Mouse (Mus musculus): ENCODE data around the gene Hist1h2be. TPM values are rescaled to one million over a fixed set of nuclear protein-coding genes. Genes with fewer than 3 reads are reported as not detected.
"Not testable (repeated sequence)": the region's sequence is repeated elsewhere in the genome, so short reads cannot be mapped to it uniquely, and the experiment has no call there.

Gene Hist1h2be
- polyA plus RNA-seq, 1 experiment from 2014 or later: 2.9 TPM

- POLR2A ChIA-PET: interaction anchor here (1.6 kb wide), 1 partner anchor 8 kb away, joined by 3 read pairs; no protein-coding TSS in a partner anchor
- H3K27me3 ChIP-seq: no peaks in the 10 kb centered on the region
- CTCF ChIA-PET: interaction anchor here (0.9 to 1.3 kb wide), 2 partner anchors 9 to 11 kb away, joined by 4 to 6 read pairs; no protein-coding TSS in a partner anchor
- TF ChIP-seq CTCF (IDR thresholded peaks at IDR 0.05): no peak
- ATAC-seq: no peak
- in situ Hi-C loops (cut with MboI; ENCODE audit: low pct_unique_long_range_greater_than_20kb): no loop called here
- no peak for DNase-seq (ENCODE audit: low read depth, low spot score)
These were observed 27.7 kb downstream of the Hist1h2be start for GRCm38 (mm10) chr13:23593051-23593770.

- no peak for TF ChIP-seq CTCF (IDR thresholded peaks at IDR 0.05)
- DNase-seq (ENCODE audit: low read depth, low spot score): no peak
These were observed 28.3 kb downstream of the Hist1h2be start for GRCm38 (mm10) chr13:23592614-23593013.

GRCm38 (mm10) chr13:23591886-23592285 is 29.0 kb downstream of the Hist1h2be start:
- POLR2A ChIA-PET, CTCF ChIA-PET, ATAC-seq: not testable (repeated sequence)

More at GRCm38 (mm10) chr13:23592614-23593013, 28.3 kb downstream of the Hist1h2be start:
- H3K27me3 ChIP-seq: no peaks in the 10 kb centered on the region
- in situ Hi-C loops (cut with MboI; ENCODE audit: low pct_unique_long_range_greater_than_20kb): no loop called here
- POLR2A ChIA-PET: no interaction called here
- CTCF ChIA-PET: no interaction called here
- no peak for ATAC-seq

GRCm38 (mm10) chr13:23591206-23591605 is 29.7 kb downstream of the Hist1h2be start:
- no peak for TF ChIP-seq CTCF (IDR thresholded peaks at IDR 0.05)
- in situ Hi-C loops (cut with MboI; ENCODE audit: low pct_unique_long_range_greater_than_20kb): no loop called here
- CTCF ChIA-PET: interaction anchor here (1.1 kb wide), 1 partner anchor 30 kb away, joined by 4 read pairs; the partner anchor contains the start of gene Hist1h2be
- ATAC-seq (no peak), DNase-seq (ENCODE audit: low read depth, low spot score) (no peak)
- H3K27me3 ChIP-seq: no peaks in the 10 kb centered on the region
- POLR2A ChIA-PET: interaction anchor here (0.8 to 0.9 kb wide), 2 partner anchors 9 to 14 kb away, joined by 3 read pairs; no protein-coding TSS in a partner anchor

More at GRCm38 (mm10) chr13:23591886-23592285, 29.0 kb downstream of the Hist1h2be start:
- DNase-seq (ENCODE audit: low read depth, low spot score); H3K27me3 ChIP-seq; in situ Hi-C loops (cut with MboI; ENCODE audit: low pct_unique_long_range_greater_than_20kb): not testable (repeated sequence)

- ATAC-seq (no peak), DNase-seq (ENCODE audit: low read depth, low spot score) (no peak)
- in situ Hi-C loops (cut with MboI; ENCODE audit: low pct_unique_long_range_greater_than_20kb): loop anchor here (5.0 to 10.0 kb wide), 2 partner anchors 95 to 1552 kb away; partner anchors contain the start of genes Hist1h2ac, Hist1h2ah, Hist1h2bc and Hist1h2bk
- no peak for TF ChIP-seq CTCF (IDR thresholded peaks at IDR 0.05)
- POLR2A ChIA-PET: interaction anchor here (1.7 kb wide), 1 partner anchor 97 kb away, joined by 4 read pairs; the partner anchor contains the start of genes Hist1h2ac and Hist1h2bc
- CTCF ChIA-PET: interaction anchor here (1.1 to 1.8 kb wide), 3 partner anchors 10 to 29 kb away, joined by 3 to 7 read pairs (median 5); no protein-coding TSS in a partner anchor
- H3K27me3 ChIP-seq: no peaks in the 10 kb centered on the region
These were observed 34.0 kb downstream of the Hist1h2be start for GRCm38 (mm10) chr13:23586940-23587225.

GRCm38 (mm10) chr13:23586099-23586939 is 34.6 kb downstream of the Hist1h2be start:
- DNase-seq (ENCODE audit: low read depth, low spot score): no peak
- in situ Hi-C loops (cut with MboI; ENCODE audit: low pct_unique_long_range_greater_than_20kb): loop anchor here (5.0 to 10.0 kb wide), 2 partner anchors 96 to 1552 kb away; partner anchors contain the start of genes Hist1h2ac, Hist1h2ah, Hist1h2bc and Hist1h2bk
- CTCF ChIA-PET: interaction anchor here (1.1 to 1.8 kb wide), 3 partner anchors 9 to 30 kb away, joined by 3 to 7 read pairs (median 5); no protein-coding TSS in a partner anchor

GRCm38 (mm10) chr13:23585442-23586098 is 35.4 kb downstream of the Hist1h2be start:
- in situ Hi-C loops (cut with MboI; ENCODE audit: low pct_unique_long_range_greater_than_20kb): loop anchor here (5.0 to 10.0 kb wide), 2 partner anchors 97 to 1551 kb away; partner anchors contain the start of genes Hist1h2ac, Hist1h2ah, Hist1h2bc and Hist1h2bk
- not testable (repeated sequence) for H3K27me3 ChIP-seq
- ATAC-seq (peak; percentile 86), DNase-seq (ENCODE audit: low read depth, low spot score) (peak; percentile 86)
- ChIA-PET POLR2A (interaction anchor here (0.8 to 2.0 kb wide), 5 partner anchors 9 to 112 kb away, joined by 3 to 6 read pairs (median 4); partner anchors contain the start of genes Hist1h2ac and Hist1h2bc), CTCF (interaction anchor here (1.8 kb wide), 1 partner anchor 12 kb away, joined by 7 read pairs; no protein-coding TSS in a partner anchor)

More at GRCm38 (mm10) chr13:23586099-23586939, 34.6 kb downstream of the Hist1h2be start:
- POLR2A ChIA-PET: interaction anchor here (0.5 to 1.7 kb wide), 3 partner anchors 32 to 1804 kb away, joined by 3 to 4 read pairs (median 3); partner anchors contain the start of genes Hist1h2ac and Hist1h2bc
- no peak for TF ChIP-seq CTCF (IDR thresholded peaks at IDR 0.05)
- no peaks in the 10 kb centered on the region for H3K27me3 ChIP-seq
- no peak for ATAC-seq

GRCm38 (mm10) chr13:23585029-23585441 is 35.9 kb downstream of the Hist1h2be start:
- ChIA-PET POLR2A (interaction anchor here (0.8 to 2.0 kb wide), 7 partner anchors 9 to 112 kb away, joined by 3 to 15 read pairs (median 4); partner anchors contain the start of genes Hist1h2be and Hist1h3e), CTCF (interaction anchor here (0.9 to 1.8 kb wide), 3 partner anchors 13 to 46 kb away, joined by 3 to 7 read pairs (median 4); no protein-coding TSS in a partner anchor)
- ATAC-seq (no peak), DNase-seq (ENCODE audit: low read depth, low spot score) (no peak)
- in situ Hi-C loops (cut with MboI; ENCODE audit: low pct_unique_long_range_greater_than_20kb): loop anchor here (5.0 to 10.0 kb wide), 2 partner anchors 97 to 1550 kb away; partner anchors contain the start of genes Hist1h2ac, Hist1h2ah, Hist1h2bc and Hist1h2bk
- TF ChIP-seq CTCF (IDR thresholded peaks at IDR 0.05): no peak
- no peaks in the 10 kb centered on the region for H3K27me3 ChIP-seq

- CTCF ChIA-PET: interaction anchor here (0.9 to 1.5 kb wide), 3 partner anchors 9 to 45 kb away, joined by 3 to 4 read pairs (median 4); no protein-coding TSS in a partner anchor
- TF ChIP-seq CTCF (IDR thresholded peaks at IDR 0.05): no peak
- in situ Hi-C loops (cut with MboI; ENCODE audit: low pct_unique_long_range_greater_than_20kb): loop anchor here (10.0 kb wide), 1 partner anchor 1550 kb away; the partner anchor contains the start of genes Hist1h2ah and Hist1h2bk
- DNase-seq (ENCODE audit: low read depth, low spot score) (no peak), ATAC-seq (no peak)
- H3K27me3 ChIP-seq: no peaks in the 10 kb centered on the region
- POLR2A ChIA-PET: interaction anchor here (0.8 to 2.0 kb wide), 7 partner anchors 10 to 170 kb away, joined by 3 to 15 read pairs (median 4); partner anchors contain the start of genes Hist1h2be and Hist1h3e
These were observed 36.6 kb downstream of the Hist1h2be start for GRCm38 (mm10) chr13:23584331-23584730.

All from Patski (cell line).